In the genomic region with DNA sequence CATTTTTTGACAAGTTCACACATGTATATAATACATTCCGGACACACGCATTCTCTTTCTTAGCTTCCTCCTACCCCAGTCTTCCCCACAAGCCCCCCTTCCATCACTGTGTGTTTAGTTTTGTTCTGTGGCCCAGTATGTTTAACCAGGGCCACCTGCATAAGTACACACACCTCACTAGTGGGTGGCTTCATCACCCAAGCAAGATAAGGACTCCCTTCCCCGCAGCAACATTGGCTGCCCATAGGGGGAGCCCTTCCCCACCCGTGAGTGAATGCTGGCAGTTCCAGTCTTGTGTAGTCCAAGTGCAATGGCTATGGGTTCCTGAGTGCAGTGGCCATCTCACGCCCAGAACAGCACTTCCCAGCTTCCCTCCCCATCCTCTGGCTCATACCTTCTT, we compare ENCODE assay signal across 9 mouse cellular contexts. TPM values are rescaled to one million over a fixed set of nuclear protein-coding genes. Genes with fewer than 3 reads are reported as not detected.
DNase-seq lines count a peak whose midpoint lies in the region; ATAC-seq lines count a peak whose summit lies in the region.
"Had no signal": no experiment of that assay in that cellular context is flagged by ENCODE, and none has a peak within 500 bp of the region (broad histone marks: within the 10 kb centered on the region; RNA-seq: fewer than 3 reads in every experiment).

No protein-coding gene starts in this region.

- H3K27me3 ChIP-seq in forebrain, embryonic 13.5 days, result peaks cover 2% of the 10 kb centered on the region; the same call in 1 of the 2 replicates

- WGBS in forebrain, embryonic 13.5 days, result 59% methylated on average over 5 of the region's 5 CpGs

- no peaks in the 10 kb centered on the region for H3K36me3 ChIP-seq in forebrain, embryonic 13.5 days (ENCODE audit: poor library complexity, severe bottlenecking)

- H3K9me3 ChIP-seq in forebrain, embryonic 13.5 days (replicated peaks), result no peaks in the 10 kb centered on the region

- no peak overlapping the region for H3K27ac ChIP-seq in forebrain, embryonic 13.5 days
- H3K27ac ChIP-seq: macrophage had no signal

- H3K4me2 ChIP-seq in forebrain, embryonic 13.5 days, result no peak overlapping the region

- no peak overlapping the region for H3K9ac ChIP-seq in forebrain, embryonic 13.5 days

- no peak overlapping the region for H3K4me3 ChIP-seq in forebrain, embryonic 13.5 days

- no peak for DNase-seq in frontal cortex, postnatal 25 days (ENCODE audit: low spot score in 2 of 2)
- DNase-seq in B cell, adult 2 months, result peak; percentile 75 to 79
- DNase-seq in brain, adult 2 months (ENCODE audit: low read depth, low spot score), result peak; percentile 83
- DNase-seq in kidney, postnatal 14 days, result peak; percentile 36
- DNase-seq in mesoderm, embryonic 11.5 days (ENCODE audit: low read depth, low spot score), result peak; percentile 68
- peak; percentile 41 to 70 for DNase-seq in thymus, postnatal 10 days (ENCODE audit: low spot score in 2 of 2)

- ATAC-seq in frontal cortex, adult (ENCODE audit: low TSS enrichment), result peak; percentile 54; the same call in 1 of the 2 replicates
- ATAC-seq in forebrain, embryonic 13.5 days, result peak; percentile 48; the same call in 1 of the 2 replicates

- no peaks in the 10 kb centered on the region for H3K4me1 ChIP-seq in forebrain, embryonic 13.5 days

RNA-seq across cellular contexts. Expression of gene Gucy2e, which starts 21.5 kb away (rescaled TPM):
- polyA plus RNA-seq in forebrain, embryonic 13.5 days (2015; fragmentation: Nextera tagmentation; extraction: Ambion mirVana), result 0.18 and 0.29 TPM in 2 replicates
- polyA plus RNA-seq: macrophage had no signal

Comparison
In these comparisons a context has a peak if more than half of its experiments do, and no peak if none do; other contexts are left out.
1. DNase-seq: peak in B cell, adult 2 months (2 of 2), brain, adult 2 months (single experiment), kidney, postnatal 14 days (single experiment), mesoderm, embryonic 11.5 days (single experiment) and thymus, postnatal 10 days (2 of 2); none in frontal cortex, postnatal 25 days (0 of 2).